Mouse (Mus musculus): ENCODE results near the gene Cbwd1. TPM values are rescaled to one million over a fixed set of nuclear protein-coding genes. Genes with fewer than 3 reads are reported as not detected.

Cbwd1 gene
- polyA plus RNA-seq, 1 experiment, result 11.7 TPM

GRCm38 (mm10) chr19:24993526-24993925 lies 32.1 kb upstream of the Cbwd1 start:
- DNase-seq (ENCODE audit: low read depth), result no peak

GRCm38 (mm10) chr19:24990138-24990822 lies 28.9 kb upstream of the Cbwd1 start:
- no peak for TF ChIP-seq POLR2A (IDR thresholded peaks at IDR 0.05; ENCODE audit: borderline replicate concordance, extremely low read depth, insufficient read depth, insufficient read length, poor library complexity, severe bottlenecking)
- TF ChIP-seq CTCF (IDR thresholded peaks at IDR 0.05; ENCODE audit: borderline replicate concordance, extremely low read depth, insufficient read depth, insufficient read length), result no peak

More at GRCm38 (mm10) chr19:24993526-24993925, 32.1 kb upstream of the Cbwd1 start:
- TF ChIP-seq POLR2A (IDR thresholded peaks at IDR 0.05; ENCODE audit: borderline replicate concordance, extremely low read depth, insufficient read depth, insufficient read length, poor library complexity, severe bottlenecking), result no peak
- no peak for TF ChIP-seq CTCF (IDR thresholded peaks at IDR 0.05; ENCODE audit: borderline replicate concordance, extremely low read depth, insufficient read depth, insufficient read length)

DNA sequence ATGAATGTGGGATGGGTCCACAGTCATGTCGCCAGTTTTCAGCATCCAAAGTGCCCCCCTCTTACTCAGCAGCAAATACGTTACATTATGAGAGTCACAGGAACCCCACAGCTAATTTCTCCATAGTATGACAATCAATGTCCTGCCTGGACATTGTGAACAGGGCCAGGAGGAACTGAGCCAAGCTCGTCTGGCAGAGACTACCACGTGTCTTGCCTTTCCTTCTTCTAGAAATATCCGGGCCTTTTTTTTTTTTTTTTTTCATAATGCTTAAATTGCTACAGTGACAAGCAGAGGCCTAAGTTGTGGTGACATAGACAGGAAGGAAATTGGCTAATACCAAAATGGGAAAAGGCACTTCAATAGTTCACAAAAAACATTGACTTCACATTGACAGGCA lies 27.4 kb upstream of the Cbwd1 start:
- no peak for DNase-seq (ENCODE audit: low read depth)
- TF ChIP-seq POLR2A (IDR thresholded peaks at IDR 0.05; ENCODE audit: borderline replicate concordance, extremely low read depth, insufficient read depth, insufficient read length, poor library complexity, severe bottlenecking), result no peak
- no peak for TF ChIP-seq CTCF (IDR thresholded peaks at IDR 0.05; ENCODE audit: borderline replicate concordance, extremely low read depth, insufficient read depth, insufficient read length)

More at GRCm38 (mm10) chr19:24990138-24990822, 28.9 kb upstream of the Cbwd1 start:
- no peak for DNase-seq (ENCODE audit: low read depth)

- no peak for DNase-seq (ENCODE audit: low read depth)
- no peak for TF ChIP-seq POLR2A (IDR thresholded peaks at IDR 0.05; ENCODE audit: borderline replicate concordance, extremely low read depth, insufficient read depth, insufficient read length, poor library complexity, severe bottlenecking)
- TF ChIP-seq CTCF (IDR thresholded peaks at IDR 0.05; ENCODE audit: borderline replicate concordance, extremely low read depth, insufficient read depth, insufficient read length), result no peak
These were observed 25.9 kb upstream of the Cbwd1 start for GRCm38 (mm10) chr19:24987355-24987754.

DNA sequence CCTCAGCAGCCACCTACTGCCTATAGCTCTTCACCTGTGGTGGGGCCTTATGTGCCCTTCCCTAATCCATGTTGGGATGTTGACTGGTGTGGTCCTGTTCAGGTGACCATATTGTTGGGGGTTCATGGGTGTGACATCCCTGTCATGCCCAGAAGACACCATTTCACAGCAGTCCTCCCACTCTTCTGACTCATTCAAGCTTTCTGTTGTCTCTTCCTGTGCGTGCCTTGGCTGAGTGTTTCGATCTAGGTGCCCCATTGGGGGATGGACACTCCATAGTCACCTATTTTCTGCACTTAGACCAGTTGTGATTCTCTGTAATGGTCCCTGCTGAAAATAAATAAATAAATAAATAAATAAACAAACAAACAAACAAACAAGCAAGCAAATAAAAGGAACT lies 23.6 kb upstream of the Cbwd1 start:
- DNase-seq (ENCODE audit: low read depth), result no peak
- TF ChIP-seq CTCF (IDR thresholded peaks at IDR 0.05; ENCODE audit: borderline replicate concordance, extremely low read depth, insufficient read depth, insufficient read length) (no peak), POLR2A (IDR thresholded peaks at IDR 0.05; ENCODE audit: borderline replicate concordance, extremely low read depth, insufficient read depth, insufficient read length, poor library complexity, severe bottlenecking) (no peak)

DNA sequence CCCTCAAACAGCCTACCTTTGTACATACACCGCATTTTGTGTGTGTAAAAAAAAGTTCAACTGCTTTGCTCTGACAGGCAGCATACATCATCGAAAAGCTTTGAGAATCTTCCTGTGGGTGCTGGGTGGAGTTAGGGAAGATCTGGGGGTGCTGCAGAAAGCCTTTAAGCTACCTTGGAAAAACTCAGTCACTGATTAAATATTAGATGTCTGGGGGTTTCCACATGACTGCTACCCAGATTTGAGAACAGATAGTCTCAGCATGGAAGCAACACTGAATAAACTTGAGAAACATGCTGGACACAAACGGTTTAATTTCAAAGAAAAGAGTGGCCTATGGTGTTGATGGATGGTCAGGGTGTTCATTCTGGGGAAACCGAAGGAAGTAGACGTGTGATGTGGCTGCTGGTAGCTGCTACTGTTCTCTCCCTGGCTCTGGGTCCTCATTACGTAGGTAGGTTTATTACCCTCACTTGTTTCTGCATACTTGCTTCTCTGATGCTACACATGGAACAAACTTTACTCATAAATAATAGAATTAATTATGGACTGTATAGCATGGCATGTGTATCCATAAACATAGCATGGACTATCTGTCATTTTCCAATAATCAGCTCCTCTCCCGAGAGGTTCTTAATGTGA lies 22.6 kb upstream of the Cbwd1 start:
- no peak for TF ChIP-seq CTCF (IDR thresholded peaks at IDR 0.05; ENCODE audit: borderline replicate concordance, extremely low read depth, insufficient read depth, insufficient read length)
- no peak for TF ChIP-seq POLR2A (IDR thresholded peaks at IDR 0.05; ENCODE audit: borderline replicate concordance, extremely low read depth, insufficient read depth, insufficient read length, poor library complexity, severe bottlenecking)
- DNase-seq (ENCODE audit: low read depth), result no peak

GRCm38 (mm10) chr19:24983050-24983449 lies 21.6 kb upstream of the Cbwd1 start:
- DNase-seq (ENCODE audit: low read depth), result no peak
- TF ChIP-seq POLR2A (IDR thresholded peaks at IDR 0.05; ENCODE audit: borderline replicate concordance, extremely low read depth, insufficient read depth, insufficient read length, poor library complexity, severe bottlenecking) (no peak), CTCF (IDR thresholded peaks at IDR 0.05; ENCODE audit: borderline replicate concordance, extremely low read depth, insufficient read depth, insufficient read length) (no peak)

DNA sequence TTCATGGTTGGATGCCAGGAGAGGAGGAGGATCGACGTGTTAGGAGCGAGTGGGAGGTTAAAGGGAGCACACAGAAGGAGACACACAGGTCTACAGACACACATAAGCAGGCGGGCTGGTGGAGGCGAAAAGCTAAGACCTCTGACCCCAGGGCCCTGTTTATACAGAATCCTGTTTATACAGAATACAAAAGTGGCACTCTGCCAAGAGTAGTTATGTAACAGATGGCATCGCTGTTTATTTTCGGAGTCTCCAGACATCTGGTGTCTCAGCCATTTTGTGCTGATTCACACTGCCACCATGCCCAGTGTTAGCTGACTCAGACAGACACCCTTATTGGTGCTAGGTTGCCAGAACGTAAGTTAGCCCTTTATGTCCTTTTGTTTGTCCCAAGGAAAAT lies 19.9 kb upstream of the Cbwd1 start:
- peak; percentile 83 for DNase-seq (ENCODE audit: low read depth)
- no peak for TF ChIP-seq CTCF (IDR thresholded peaks at IDR 0.05; ENCODE audit: borderline replicate concordance, extremely low read depth, insufficient read depth, insufficient read length)
- no peak for TF ChIP-seq POLR2A (IDR thresholded peaks at IDR 0.05; ENCODE audit: borderline replicate concordance, extremely low read depth, insufficient read depth, insufficient read length, poor library complexity, severe bottlenecking)

GRCm38 (mm10) chr19:24978852-24979842 lies 17.7 kb upstream of the Cbwd1 start:
- DNase-seq (ENCODE audit: low read depth), result no peak
- no peak for TF ChIP-seq CTCF (IDR thresholded peaks at IDR 0.05; ENCODE audit: borderline replicate concordance, extremely low read depth, insufficient read depth, insufficient read length)
- no peak for TF ChIP-seq POLR2A (IDR thresholded peaks at IDR 0.05; ENCODE audit: borderline replicate concordance, extremely low read depth, insufficient read depth, insufficient read length, poor library complexity, severe bottlenecking)

DNA sequence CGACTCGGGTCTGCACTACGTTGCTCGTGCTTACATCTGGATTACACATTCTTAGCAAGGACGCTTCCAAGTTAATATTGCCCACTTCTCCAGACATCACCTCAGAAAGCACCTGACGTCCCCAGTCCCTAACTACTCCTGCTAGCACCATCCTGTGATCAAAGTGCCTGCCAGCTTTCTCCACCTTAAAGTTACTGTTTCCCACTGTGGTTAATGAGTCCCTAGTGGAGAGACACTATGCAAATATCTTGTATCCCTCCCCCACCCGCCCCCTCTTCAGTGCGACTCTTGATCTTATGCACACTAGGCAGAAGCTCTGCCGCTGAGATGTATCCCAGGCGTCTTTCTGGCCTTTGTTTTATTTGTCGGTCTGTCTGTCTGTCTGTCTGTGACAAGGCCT lies 16.6 kb upstream of the Cbwd1 start:
- TF ChIP-seq CTCF (IDR thresholded peaks at IDR 0.05; ENCODE audit: borderline replicate concordance, extremely low read depth, insufficient read depth, insufficient read length) (no peak), POLR2A (IDR thresholded peaks at IDR 0.05; ENCODE audit: borderline replicate concordance, extremely low read depth, insufficient read depth, insufficient read length, poor library complexity, severe bottlenecking) (no peak)
- DNase-seq (ENCODE audit: low read depth), result no peak
